Mouse (Mus musculus): ENCODE results near the gene Dhrs4.

- TF ChIP-seq GATA1 (IDR thresholded peaks at IDR 0.05; ENCODE audit: borderline replicate concordance, low read length) (no peak), FLI1 (IDR thresholded peaks at IDR 0.05; ENCODE audit: low read length) (no peak)
These were observed 41.4 kb upstream of the Dhrs4 start for GRCm38 (mm10) chr14:55437118-55437517.

Data from megakaryocyte, embryonic 14.5 days (primary cell).